Mouse (Mus musculus): ENCODE data around the gene Sec24c. TPM values are rescaled to one million over a fixed set of nuclear protein-coding genes. Genes with fewer than 3 reads are reported as not detected.
"Not testable (repeated sequence)": the region's sequence is repeated elsewhere in the genome, so short reads cannot be mapped to it uniquely, and the experiment has no call there.

Gene Sec24c
- total RNA-seq, 1 experiment from 2014 or later = 209 TPM

GRCm38 (mm10) chr14:20694185-20694883 lies 20.2 kb downstream of the Sec24c start:
- ATAC-seq (ENCODE audit: extremely low read depth, insufficient number of reproducible peaks, low FRiP score, poor library complexity, severe bottlenecking) = no peak

DNA sequence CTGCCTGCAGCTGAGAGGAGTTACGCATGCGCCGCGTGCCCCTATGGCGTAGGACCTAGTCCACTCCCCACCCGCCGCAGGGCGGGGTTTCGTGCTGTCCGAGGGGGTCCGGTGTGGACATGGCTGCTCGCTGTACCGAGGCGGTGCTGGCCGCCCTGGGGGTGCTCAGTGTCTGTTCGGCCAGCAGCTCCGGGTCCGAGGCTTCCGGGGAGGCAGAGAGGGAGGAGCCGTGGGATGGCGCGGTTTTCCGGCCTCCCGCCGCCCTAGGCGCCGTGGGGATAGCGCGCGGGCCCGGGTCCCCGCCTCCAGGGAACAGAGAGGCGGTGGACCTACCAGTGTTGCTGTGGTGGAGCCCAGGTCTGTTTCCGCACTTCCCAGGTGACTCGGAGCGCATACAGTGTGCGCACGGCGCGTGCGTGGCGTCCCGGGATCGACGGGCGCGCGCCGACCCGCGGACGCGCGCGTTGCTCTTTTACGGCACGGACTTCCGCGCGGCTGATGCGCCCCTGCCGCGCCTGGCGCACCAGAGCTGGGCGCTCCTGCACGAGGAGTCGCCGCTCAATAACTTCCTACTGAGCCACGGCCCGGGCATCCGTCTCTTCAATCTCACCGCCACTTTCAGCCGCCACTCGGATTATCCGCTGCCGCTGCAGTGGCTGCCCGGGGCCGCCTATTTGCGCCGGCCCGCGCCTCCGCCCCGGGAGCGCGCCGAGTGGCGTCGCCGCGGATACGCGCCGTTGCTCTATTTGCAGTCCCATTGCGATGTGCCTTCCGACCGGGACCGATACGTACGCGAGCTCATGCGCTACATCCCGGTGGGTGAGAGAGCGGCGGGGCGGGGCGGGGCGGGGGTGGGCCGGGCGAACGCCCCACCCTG lies 21.0 kb downstream of the Sec24c start, which contains the start of gene Fut11:
Fut11 (plus strand) TSS at position 85 of the 877 bp plus-strand sequence.
- ATAC-seq (ENCODE audit: extremely low read depth, insufficient number of reproducible peaks, low FRiP score, poor library complexity, severe bottlenecking) = peak; percentile 55

DNA sequence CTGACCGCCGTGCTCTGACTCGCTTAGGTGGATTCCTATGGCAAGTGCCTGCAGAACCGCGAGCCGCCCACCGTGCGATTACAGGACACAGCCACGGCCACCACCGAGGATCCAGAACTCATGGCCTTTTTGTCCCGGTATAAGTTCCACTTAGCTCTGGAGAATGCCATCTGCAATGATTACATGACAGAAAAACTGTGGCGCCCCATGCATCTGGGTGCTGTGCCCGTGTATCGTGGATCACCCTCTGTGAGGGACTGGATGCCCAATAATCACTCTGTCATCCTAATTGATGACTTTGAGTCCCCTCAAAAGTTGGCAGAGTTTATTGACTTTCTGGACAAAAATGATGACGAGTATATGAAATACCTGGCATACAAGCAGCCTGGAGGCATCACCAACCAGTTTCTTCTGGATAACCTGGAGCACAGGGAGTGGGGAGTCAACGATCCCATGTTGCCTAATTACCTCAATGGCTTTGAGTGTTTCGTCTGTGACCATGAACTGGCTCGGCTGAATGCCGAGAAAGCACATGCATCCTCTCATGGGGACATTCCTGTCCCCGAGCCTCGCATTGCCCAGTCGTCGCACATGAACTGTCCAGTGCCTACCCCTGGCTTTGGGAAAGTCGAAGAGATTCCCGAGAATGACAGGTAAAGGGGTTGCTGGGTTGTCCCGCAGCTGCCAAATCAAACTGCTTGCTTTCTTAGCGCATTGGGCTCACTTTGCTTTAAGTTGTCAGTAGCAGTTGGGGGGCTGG lies 21.8 kb downstream of the Sec24c start:
- ATAC-seq (ENCODE audit: extremely low read depth, insufficient number of reproducible peaks, low FRiP score, poor library complexity, severe bottlenecking) = no peak

GRCm38 (mm10) chr14:20696986-20697385 lies 22.9 kb downstream of the Sec24c start:
- ATAC-seq (ENCODE audit: extremely low read depth, insufficient number of reproducible peaks, low FRiP score, poor library complexity, severe bottlenecking) = no peak

DNA sequence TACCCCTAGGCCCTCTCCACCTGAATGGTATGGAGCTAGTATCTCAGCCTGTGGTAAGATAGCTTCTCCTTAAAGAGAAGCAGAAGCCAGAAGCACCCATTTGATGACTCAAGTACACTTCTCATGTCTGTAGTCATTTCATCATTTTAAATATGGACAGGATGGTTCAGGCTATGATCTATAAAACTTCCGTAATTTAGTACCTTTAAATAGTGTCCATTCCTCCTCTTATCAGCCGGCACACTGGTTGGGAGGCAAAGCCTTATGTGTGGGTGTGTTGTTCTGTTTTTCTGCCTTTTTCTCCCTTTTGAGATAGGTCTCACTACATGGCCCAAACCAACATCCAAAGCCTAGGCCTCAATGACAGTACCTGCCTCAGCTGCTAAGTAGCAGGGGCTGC lies 24.4 kb downstream of the Sec24c start:
- no peak for ATAC-seq (ENCODE audit: extremely low read depth, insufficient number of reproducible peaks, low FRiP score, poor library complexity, severe bottlenecking)

DNA sequence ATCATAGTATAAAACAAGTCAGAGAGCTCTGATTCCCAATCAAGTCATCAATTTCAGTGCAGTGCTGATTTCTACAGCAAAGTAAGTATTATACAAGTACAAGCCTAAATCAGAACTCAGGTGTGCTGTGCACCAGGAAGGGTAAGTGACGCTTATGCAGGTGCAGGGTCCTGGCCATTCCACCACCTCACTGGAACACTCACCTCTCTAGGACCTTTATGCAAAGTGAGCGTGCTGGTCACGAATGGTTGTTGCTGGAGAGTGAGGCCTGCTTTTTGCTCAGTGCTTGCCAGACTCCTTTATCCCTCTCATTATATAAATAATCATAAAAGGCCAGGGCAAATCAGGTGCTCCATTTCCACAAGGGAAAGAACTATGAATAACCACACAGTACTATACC lies 26.3 kb downstream of the Sec24c start:
- no peak for ATAC-seq (ENCODE audit: extremely low read depth, insufficient number of reproducible peaks, low FRiP score, poor library complexity, severe bottlenecking)

- ATAC-seq (ENCODE audit: extremely low read depth, insufficient number of reproducible peaks, low FRiP score, poor library complexity, severe bottlenecking) = no peak
Measured at GRCm38 (mm10) chr14:20701554-20701953, 27.4 kb downstream of the Sec24c start.

DNA sequence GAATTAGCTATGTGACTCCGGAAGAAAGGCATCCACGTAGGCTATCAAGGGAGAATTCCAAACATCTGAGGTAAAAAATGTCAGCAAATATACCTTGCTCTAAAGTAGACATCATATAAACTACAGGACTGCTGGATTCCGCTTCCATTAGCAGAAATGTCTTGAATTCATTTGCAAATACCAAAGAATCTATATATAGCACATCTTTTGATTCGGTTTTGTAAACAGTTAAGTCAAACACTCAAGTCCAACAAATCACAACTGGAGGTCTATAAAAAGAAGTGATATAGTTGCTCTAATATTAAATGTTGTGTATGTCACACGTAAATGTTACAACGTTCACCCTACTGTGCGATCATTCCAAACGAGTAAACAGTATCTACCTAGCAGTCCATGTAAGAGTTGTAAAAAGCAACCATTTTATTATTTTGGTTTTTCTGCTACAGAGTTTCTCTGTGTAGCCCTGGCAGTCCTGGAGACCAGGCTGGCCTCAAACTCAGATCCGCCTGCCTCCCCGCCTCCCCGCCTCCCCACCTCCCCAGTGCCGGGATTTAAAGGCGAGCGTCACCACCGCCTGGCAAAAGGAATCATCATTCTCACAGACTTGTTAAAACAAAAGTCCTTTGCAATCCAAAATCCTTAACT lies 28.1 kb downstream of the Sec24c start:
- no peak for ATAC-seq (ENCODE audit: extremely low read depth, insufficient number of reproducible peaks, low FRiP score, poor library complexity, severe bottlenecking)

DNA sequence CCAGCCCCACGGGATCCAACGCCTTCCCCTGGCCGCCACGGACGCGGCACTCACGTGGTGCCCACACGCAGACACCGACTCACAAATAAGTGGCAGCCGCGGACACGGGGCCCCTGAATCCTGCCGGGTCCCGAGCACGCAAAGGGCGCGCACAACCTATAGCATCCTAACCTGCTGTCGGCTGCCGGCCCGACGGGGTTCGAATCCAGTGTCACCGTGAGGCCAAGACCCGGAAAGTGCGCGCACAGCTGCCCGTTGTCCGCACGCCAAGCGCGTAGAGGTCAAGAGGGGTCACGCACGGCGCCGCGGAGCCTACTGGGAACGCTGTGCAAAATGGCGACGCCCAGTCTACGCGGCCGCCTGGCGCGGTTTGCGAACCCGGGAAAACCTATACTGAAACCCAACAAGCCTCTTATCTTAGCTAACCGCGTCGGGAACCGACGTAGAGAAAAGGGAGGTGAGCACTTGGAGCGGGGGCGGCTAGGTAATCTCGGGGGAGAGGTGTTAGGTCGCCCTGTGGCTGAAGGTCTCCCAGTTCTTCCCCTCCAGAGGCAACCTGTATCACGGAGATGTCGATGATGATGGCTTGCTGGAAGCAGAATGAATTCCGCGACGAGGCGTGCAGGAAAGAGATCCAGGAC lies 28.8 kb downstream of the Sec24c start, which contains the start of gene Chchd1:
Chchd1 (plus strand) TSS at position 266 of the 641 bp plus-strand sequence.
- ATAC-seq (ENCODE audit: extremely low read depth, insufficient number of reproducible peaks, low FRiP score, poor library complexity, severe bottlenecking) = peak; percentile 74

DNA sequence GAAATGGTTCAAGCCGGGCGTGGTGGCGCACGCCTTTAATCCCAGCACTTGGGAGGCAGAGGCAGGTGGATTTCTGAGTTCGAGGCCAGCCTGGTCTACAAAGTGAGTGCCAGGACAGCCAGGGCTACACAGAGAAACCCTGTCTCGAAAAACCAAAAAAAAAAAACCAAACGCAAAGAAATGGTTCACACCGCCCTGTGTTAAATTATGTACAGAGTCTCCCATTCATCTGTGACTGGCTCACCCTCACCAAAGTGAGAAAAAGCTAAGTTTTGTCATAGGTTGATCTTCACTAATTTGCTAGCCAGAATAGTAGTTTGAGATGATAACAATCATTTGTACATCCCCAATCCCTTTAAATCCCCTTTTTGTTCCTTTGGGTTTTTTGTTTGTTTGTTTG lies 29.4 kb downstream of the Sec24c start:
- not testable (repeated sequence) for ATAC-seq (ENCODE audit: extremely low read depth, insufficient number of reproducible peaks, low FRiP score, poor library complexity, severe bottlenecking)

GRCm38 (mm10) chr14:20707201-20708190 lies 33.4 kb downstream of the Sec24c start, which contains the start of gene Zswim8:
TSS of gene Zswim8 (plus strand) at chr14:20707552.
- peak; percentile 80 for ATAC-seq (ENCODE audit: extremely low read depth, insufficient number of reproducible peaks, low FRiP score, poor library complexity, severe bottlenecking)

GRCm38 (mm10) chr14:20708239-20708638 lies 34.1 kb downstream of the Sec24c start:
- no peak for ATAC-seq (ENCODE audit: extremely low read depth, insufficient number of reproducible peaks, low FRiP score, poor library complexity, severe bottlenecking)

DNA sequence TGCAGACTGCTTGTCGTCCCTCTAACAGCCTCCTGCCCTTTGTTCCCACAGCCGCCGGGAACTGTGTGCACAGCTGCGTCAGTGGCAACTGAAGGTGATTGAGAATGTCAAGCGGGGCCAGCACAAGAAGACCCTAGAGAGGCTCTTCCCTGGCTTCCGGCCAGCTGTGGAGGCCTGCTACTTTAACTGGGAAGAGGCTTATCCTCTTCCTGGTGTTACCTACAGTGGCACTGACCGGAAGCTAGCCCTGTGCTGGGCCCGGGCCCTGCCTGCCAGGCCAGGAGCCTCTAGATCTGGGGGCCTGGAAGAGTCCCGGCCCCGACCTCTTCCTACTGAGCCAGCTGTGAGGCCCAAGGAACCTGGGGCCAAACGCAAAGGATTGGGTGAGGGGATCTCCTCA lies 39.7 kb downstream of the Sec24c start:
- no peak for ATAC-seq (ENCODE audit: extremely low read depth, insufficient number of reproducible peaks, low FRiP score, poor library complexity, severe bottlenecking)

GRCm38 (mm10) chr14:20718443-20718842 lies 44.3 kb downstream of the Sec24c start:
- no peak for ATAC-seq (ENCODE audit: extremely low read depth, insufficient number of reproducible peaks, low FRiP score, poor library complexity, severe bottlenecking)

DNA sequence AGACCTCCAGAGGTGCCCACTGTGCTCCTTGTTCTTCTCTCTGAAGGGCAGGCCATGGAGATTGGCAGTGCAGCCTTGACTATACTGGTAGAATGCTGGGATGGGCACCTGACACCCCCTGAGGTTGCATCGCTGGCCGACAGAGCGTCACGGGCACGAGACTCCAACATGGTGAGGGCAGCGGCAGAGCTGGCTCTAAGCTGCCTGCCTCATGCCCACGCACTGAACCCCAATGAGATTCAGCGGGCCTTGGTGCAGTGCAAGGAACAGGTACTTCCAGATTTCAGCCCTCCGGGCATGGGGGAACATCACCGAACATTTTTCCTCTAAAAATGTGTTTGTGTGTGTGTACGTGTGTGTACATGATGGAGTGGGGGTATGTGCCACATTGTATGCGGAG lies 45.7 kb downstream of the Sec24c start:
- no peak for ATAC-seq (ENCODE audit: extremely low read depth, insufficient number of reproducible peaks, low FRiP score, poor library complexity, severe bottlenecking)

- ATAC-seq (ENCODE audit: extremely low read depth, insufficient number of reproducible peaks, low FRiP score, poor library complexity, severe bottlenecking) = no peak
Measured at GRCm38 (mm10) chr14:20721371-20721770, 47.3 kb downstream of the Sec24c start.

DNA sequence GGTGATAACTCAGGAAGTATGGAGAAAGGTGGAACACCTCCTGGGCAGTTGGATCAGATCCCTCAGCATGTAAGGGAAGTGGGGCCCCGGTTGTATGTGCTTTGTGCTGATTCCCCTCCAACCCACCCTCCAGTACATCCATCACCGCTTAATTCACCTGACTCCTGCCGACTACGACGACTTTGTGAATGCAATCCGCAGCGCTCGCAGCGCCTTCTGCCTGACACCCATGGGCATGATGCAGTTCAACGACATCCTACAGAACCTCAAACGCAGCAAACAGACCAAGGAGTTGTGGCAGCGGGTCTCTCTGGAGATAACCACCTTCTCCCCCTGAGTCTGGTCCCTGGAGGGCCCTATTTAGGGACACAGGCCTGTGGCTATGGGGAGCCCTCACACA lies 48.9 kb downstream of the Sec24c start:
- no peak for ATAC-seq (ENCODE audit: extremely low read depth, insufficient number of reproducible peaks, low FRiP score, poor library complexity, severe bottlenecking)
